Mouse (Mus musculus) v-Abl transformed pro-B cells (cell line): ENCODE measurements around the gene H2afj.

Source experiments
- in situ Hi-C, 2 experiments: fragments of 400-800 bp; cut with MboI; formaldehyde crosslinking; loops; one replicate each; pipeline ENCODE4 v1.15.1; 2025; ENCODE audit not compliant: unreplicated experiment in 2 of 2

Gene H2afj

DNA sequence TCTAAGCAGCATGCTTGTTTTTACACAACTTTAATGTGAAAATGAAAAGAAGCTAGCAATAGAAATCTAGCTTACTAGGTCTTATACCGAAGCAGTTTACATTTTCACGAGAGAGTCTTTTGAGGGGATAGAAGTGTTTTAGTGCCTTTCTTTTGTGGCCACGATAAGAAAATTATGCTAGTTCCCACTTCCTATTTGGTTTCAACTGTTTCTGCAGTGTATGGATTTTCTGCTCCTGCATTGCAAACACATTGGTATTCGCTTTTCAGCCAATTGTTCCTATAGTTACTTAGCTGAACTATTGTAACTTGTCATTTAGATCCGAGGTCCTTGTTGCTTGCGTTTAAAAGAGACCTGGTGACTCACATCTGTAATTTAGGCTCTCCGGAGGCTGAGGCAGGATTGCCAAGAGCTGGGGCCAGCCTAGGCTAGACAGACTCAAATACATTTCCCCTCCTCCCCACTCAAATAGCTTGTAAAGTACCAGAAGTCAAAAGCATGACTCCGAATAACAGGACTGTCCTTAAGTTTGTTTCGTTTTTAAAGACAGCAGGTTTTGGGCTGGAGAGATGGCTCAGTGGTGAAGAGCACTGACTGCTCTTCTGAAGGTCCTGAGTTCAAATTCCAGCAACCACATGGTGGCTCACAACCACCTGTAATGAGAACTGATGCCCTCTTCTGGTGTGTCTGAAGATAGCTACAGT lies 3.2 kb upstream of the H2afj start:
- in situ Hi-C loops, result loop anchor here in 1 of 2 experiments (10.0 kb wide), 1 partner anchor 340 kb away; no protein-coding TSS in a partner anchor

DNA sequence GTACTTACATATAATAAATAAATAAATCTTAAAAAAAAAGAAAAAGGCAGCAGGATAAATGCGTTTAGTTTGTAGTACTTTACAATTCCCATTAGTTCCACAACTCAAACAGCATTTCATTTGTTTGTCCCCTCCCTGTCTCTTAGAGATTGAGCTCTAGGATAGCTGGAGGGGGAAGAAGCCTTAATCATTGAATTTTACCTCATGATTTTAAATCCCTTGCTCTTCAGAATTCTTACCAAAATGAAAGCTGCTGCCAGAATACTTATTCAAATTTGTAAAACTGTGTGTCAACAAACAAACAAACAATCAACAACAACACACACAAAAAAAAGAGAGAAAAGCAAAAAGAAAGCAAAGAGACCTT lies 2.7 kb upstream of the H2afj start:
- in situ Hi-C loops, result loop anchor here in 1 of 2 experiments (10.0 kb wide), 1 partner anchor 341 kb away; no protein-coding TSS in a partner anchor

DNA sequence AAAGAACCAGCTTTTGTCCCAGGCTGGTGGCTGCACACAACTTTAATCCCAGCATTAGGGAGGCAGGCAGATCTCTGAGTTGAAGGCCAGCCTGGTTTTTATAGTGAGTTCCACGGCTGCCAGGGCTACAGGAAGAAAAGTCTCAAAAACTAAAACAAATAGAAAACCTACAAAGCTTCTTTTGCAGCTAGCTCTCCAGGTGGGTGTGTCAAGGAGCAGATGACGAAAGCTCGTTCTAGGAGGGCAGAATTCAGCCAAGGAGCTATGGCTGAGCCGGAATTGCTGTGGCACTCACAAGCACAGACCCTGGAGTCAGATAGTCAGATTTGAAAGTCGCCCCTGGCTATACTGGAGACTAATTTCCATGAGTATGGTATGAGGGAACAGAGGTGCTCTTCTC lies 1.2 kb upstream of the H2afj start:
- in situ Hi-C loops, result loop anchor here in 1 of 2 experiments (10.0 kb wide), 1 partner anchor 342 kb away; no protein-coding TSS in a partner anchor

DNA sequence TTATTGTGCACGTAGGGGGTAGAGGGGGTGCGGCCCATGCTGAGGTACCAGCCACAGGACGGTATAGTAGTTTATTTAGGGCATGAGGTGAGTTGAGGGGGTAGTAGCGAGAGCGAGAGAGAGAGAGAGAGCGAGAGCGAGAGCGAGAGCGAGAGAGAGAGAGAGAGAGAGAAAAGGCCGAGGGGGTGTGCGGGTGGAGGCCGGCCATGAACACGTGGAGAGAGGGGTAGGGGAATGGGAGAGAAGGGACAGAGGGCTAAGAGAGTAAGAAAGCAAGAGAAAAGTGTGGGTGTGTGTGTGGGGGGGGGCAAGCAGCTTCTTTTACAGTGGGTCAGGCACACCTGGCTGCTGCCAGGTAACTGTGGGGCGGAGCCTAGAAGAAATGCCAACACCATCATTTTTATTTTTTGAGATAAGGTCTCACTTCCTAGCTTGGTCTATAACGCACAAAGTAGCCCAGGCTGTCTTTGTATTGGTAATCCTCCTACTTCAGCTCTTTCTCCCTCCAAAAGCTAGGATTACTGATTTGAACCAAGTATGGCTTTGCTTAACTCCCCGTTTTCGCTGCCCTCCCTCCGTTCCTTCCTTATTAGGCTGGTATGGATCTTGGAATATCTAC lies 540 bp upstream of the H2afj start:
- in situ Hi-C loops, result loop anchor here in 1 of 2 experiments (10.0 kb wide), 1 partner anchor 343 kb away; no protein-coding TSS in a partner anchor

DNA sequence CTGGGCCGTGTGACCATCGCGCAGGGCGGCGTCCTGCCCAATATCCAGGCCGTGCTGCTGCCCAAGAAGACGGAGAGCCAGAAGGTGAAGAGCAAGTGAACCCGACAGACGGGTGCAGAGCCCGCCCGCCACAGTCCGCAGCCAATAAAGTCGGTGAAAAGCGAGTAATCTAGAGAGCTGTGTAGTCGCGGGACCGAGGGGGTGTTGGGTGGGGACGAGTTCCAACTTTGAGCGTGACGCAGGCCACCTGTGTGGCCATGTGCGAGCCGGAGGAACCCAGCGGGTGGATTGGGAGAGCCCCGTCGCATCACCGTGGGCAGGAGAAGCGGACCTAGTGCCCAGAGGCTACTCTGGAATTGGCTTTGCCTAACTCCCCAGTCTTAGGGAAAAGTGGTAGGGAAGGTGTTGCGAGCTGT lies 595 bp downstream of the H2afj start:
- in situ Hi-C loops, result loop anchor here in 1 of 2 experiments (10.0 kb wide), 1 partner anchor 344 kb away; no protein-coding TSS in a partner anchor

DNA sequence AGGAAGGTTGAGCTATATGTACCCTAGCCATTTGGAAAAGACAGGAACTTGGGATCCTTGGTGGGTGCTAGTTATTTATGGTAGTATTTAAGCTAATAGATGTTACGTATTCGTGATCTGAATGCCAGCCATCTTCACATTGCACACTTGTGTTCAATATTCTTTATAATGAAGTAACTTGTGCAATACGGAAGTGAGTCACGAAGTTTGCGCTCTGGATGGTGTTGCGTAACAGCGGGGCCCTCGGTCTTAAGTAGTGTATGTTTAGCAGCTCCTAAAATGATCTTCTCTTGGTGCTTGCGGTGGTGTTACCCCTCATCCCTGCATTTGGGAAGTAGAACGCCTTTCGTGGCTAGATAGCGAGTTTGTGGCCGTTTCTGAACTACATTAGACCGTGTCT lies 1.0 kb downstream of the H2afj start:
- in situ Hi-C loops, result loop anchor here in 1 of 2 experiments (10.0 kb wide), 1 partner anchor 344 kb away; no protein-coding TSS in a partner anchor

DNA sequence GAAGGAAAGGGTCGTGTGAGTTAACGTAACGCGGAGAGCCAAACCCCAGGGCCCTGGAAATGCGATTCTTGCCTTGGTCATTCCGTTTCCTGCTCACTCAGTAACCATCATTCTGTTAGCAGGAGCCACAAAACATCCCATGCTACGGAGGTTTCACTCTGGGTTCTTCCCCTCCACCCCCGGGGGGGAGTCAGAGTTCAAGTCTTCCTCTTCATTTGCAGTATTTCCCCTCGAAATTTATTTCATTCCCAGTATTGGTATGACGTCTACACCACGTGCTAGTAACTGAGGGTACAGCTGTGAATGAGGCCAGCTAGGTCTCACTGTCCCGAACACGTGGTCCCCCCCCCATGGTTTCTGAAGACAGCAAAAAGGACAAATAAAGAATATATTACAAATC lies 1.6 kb downstream of the H2afj start:
- in situ Hi-C loops, result loop anchor here in 1 of 2 experiments (10.0 kb wide), 1 partner anchor 345 kb away; no protein-coding TSS in a partner anchor

DNA sequence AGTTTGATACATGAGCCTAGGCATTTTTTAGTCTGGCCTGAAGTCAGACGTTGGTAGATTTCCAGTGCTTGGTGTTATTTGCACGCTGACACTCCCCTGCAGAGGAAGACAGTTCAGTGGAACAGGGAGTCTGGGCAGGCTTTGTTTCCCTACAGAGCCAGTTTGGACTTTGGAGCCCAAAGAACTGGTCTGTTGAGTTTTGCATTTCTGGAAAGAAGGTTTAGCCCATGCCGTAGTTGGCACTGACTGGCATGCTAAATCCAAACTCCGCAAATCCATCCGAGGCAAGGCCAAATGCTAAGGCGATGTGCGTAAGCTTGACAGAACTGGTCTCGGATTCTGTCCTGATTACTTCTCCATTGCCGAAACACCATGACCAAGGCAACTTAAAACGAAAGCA lies 3.2 kb downstream of the H2afj start:
- in situ Hi-C loops, result no loop called here

DNA sequence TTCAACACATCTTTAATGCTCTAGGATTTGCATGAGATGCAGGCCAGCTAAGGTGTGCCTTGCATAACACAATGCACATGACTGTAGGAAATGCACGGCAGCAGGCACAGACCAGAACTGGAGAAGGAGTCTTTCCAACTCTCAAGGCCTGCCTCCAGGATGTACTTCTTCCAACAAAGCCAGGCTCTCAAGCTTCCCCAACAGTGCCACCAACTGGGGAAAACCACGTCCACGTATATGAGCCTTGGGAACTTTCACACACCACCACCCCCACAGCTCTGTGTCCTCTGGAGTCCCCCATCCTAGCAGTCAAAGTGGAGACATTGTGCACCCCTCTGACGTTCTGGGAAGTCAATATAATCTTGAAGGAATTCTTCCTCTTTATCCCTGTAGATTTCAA lies 5.1 kb downstream of the H2afj start:
- in situ Hi-C loops, result no loop called here

DNA sequence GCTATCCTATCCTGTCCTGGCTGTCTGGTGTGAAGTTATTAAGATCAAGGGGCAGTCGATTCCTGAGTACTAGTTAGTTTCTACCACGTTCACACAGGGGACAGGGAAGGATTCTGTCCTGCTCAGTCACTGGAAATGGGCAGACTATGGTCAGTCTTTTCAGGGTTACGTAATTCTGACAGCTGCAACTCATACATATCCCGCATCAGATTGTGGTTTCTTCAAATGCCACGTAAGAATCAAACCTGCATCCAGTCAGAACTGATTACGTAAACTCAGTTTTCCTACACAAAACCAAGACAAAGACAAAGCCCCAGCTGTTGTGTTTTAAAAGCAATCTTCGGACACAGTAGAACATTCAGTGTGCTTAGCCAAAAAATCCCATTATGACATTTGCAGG lies 7.3 kb downstream of the H2afj start:
- in situ Hi-C loops, result no loop called here

DNA sequence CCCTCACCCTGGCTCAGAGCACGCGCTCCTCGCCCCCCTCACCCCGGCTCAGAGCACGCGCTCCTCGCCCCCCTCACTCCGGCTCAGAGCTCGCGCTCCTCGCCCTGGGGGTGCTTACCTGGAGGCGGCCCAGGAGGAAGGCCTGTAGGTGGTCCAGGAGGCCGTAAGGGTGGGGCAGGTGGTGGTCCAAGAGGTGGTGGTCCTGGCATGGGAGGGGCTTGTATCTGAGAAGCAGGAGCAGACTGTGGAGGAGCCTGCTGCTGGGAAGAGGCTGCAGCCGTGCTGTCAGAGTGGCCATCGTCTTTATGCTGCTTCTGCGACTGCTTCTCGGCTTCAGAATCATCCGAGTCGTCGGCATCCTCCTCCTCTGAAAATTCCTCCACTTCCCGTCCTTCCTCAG lies 8.8 kb downstream of the H2afj start:
- in situ Hi-C loops, result no loop called here

DNA sequence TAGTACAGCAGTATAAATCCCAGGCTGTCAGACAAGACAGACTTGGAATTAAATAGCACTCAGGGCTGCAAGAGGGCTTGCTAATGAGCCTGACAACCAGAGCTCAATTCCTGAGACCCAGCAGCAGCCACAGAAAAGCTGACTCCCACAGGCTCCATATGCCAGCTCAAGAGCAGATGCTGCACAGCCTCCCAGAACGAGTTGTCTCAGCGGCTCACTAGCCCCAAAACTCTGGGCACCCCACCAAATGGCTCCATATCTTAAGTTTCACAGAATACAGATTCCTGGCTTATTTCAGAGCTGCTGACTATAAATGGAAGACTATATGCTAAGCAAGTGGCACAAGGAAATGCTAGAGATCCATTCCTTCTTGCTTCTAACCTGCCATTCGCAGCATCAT lies 9.5 kb downstream of the H2afj start:
- in situ Hi-C loops, result no loop called here

DNA sequence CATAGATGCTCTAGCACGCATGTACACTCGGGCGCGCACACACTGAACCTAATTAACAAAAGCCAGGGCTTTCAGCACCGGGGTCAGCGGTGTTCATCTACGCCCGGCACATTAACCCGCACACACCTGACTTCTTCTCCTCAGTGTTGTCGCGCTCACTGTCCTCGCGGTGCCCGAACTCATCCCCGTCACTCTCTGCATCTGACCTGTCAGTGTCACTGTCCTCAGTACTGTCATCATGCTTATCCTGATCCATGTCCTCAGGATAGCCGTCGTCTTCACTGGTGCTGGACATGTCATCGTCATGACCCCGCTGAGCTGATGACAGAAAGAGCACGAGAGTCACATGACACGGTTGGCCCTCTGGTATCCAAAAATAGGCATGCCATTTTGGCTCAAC lies 12.3 kb downstream of the H2afj start:
- in situ Hi-C loops, result no loop called here

DNA sequence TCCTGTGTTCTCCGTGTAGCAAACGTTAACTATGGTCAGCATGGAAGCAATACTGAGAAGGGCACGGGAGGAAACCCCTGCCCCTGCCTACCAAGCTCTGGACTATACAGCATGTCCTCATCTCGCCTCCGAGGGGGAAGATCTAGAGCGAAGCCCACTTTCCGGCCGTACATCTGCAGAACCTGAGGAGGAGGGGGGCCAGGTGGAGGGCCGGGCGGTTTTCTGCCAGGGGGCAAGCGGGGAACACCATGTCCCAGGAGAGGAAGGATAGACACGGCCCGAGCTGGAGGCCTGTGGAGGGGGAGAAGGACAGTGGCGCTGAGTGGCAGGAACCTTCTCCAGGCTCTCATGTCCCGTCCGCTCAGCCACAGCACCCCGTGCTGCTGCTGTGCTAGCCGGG lies 13.0 kb downstream of the H2afj start:
- in situ Hi-C loops, result no loop called here

DNA sequence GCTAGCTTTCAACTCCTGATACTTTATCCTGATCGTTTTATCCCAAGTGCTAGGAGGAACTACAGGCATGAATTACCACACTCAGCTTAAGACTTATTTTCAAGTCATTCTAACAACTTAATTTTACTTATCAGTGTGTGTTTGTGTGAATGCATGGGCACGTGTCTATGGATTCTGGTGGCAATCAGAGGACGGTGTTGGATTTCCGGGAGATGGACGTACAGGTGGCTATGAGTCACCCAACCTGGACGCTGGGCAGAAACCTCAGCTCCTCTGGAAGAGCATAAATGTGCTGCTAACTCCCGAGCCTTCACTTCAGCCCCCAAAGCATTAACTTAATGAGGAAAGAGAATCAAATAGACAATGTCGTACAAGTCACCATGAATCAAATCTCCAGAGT lies 16.9 kb downstream of the H2afj start:
- in situ Hi-C loops, result loop anchor here (25.0 kb wide), 2 partner anchors 912 to 1588 kb away; partner anchors contain the start of gene Strap (in 2 of the 2)

DNA sequence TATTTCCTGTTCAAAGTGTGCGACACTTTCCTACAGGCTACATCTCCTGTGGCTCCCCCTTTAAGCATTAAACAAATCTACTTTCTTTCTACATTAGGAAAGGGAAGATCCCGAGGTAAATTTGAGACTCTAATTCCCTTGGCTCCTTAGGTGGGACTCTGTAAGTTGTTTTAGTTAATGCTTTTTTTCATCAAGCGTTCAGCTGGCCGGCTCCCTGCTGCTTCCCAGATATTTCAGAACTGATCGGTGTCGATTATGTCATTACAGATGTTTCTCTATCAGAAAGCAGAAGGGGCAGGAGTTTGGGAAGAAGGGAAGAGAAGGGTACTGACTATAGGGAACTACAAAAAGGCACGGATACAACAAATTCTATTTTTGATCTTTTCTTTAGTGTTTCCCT lies 19.1 kb downstream of the H2afj start:
- in situ Hi-C loops, result loop anchor here (25.0 kb wide), 2 partner anchors 910 to 1590 kb away; partner anchors contain the start of gene Strap (in 2 of the 2)

DNA sequence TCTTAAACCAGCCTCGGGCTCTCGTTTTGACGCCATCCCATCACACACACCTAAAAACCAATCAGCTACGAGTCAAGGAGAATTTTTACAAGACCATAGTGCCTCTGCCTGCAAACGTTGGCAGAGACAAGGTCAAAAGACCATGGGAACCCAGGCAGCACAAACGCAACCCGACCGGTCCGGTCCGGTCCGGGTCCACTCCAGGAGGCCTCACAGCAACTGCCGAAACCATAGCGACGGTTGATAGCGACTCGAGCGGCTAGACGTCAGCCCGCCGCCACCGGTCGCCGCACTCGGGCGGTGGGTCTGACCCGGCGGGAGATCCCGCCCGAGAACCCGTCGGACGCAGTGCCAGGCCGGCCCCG lies 19.5 kb downstream of the H2afj start, which contains the start of gene BC049715:
TSS of gene BC049715 (plus strand) at position 111 of the 365 bp plus-strand sequence.
- in situ Hi-C loops, result loop anchor here (25.0 kb wide), 2 partner anchors 910 to 1590 kb away; partner anchors contain the start of gene Strap (in 2 of the 2)

DNA sequence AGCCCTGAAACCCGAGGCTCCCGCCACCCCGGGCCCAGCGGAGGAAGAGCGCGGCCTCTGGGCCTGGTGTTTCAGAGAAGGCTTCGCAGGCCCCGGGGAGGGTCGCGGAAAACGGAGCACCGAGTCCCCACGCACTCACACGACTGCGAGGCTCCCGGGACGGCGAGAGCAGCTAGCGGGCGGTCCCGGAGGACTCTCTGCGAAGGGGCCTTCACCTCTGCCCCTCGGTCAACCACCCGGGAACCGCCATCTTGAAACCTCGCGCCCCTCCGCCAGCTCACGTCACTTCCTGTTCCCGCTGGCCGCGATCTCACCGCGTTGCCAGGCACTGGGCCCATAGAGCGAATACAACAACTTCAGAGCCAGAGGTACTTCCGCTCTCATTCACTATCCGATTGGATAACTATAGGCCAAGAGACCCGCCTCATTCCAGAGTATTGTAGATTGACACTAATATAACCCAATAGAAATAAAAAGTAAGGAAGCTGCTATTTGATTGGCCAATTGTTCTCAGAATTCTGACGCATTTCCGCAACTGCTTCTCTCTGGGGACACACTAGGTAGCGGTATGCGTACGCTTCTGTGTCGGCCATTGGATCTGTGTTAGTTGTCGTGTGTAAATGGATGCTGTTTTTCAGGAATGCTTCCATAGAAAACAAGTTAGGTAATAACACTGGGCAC lies 20.0 kb downstream of the H2afj start, which contains the start of gene Wbp11:
TSS of gene Wbp11 (minus strand) at position 353 of the 681 bp plus-strand sequence.
- in situ Hi-C loops, result loop anchor here (25.0 kb wide), 2 partner anchors 909 to 1591 kb away; partner anchors contain the start of gene Strap (in 2 of the 2)

DNA sequence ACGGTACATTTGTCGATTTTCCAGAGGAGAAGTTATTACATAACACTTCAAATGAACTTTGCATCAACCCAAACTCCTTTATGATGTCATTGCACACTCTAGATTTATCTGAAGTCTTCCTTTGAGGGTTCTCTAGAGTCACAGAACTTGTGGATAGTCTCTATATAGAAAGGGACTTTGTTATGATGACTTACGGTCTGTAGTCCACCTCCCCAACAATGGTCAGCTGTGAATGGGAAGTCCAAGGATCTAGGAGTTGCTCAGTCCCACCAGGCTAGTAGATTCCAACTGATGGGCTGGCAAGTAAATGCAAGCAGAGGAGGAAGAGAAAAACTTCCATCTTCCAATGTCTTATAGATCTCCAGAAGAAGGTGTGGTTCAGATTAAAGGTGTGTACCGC lies 20.6 kb downstream of the H2afj start:
- in situ Hi-C loops, result loop anchor here (25.0 kb wide), 2 partner anchors 909 to 1591 kb away; partner anchors contain the start of gene Strap (in 2 of the 2)

DNA sequence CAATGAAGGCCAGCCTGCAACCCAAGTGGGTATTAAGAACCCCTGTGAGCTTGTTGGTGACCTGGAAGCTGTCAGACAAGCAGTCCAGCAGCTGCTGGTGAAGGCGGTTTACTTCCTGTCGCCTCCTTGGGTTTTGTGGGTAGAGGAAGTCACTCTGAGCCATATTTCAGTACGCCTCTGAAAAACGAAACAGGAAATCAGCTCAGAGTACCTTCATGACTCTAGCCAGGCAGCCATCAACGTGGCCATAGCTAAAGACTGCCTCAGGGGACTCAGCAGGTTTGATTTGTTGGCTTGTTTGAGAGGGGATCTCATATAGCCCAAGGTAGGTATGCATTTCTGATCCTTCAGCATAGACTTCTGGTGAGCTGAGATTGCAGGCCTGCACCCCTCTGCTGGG lies 23.7 kb downstream of the H2afj start:
- in situ Hi-C loops, result loop anchor here (25.0 kb wide), 2 partner anchors 906 to 1594 kb away; partner anchors contain the start of gene Strap (in 2 of the 2)
